Mouse (Mus musculus): ENCODE data around the gene Csmd2. TPM values are rescaled to one million over a fixed set of nuclear protein-coding genes. Genes with fewer than 3 reads are reported as not detected.

Csmd2 gene
- polyA plus RNA-seq, 1 experiment from 2014 or later, result 0.08 TPM

DNA sequence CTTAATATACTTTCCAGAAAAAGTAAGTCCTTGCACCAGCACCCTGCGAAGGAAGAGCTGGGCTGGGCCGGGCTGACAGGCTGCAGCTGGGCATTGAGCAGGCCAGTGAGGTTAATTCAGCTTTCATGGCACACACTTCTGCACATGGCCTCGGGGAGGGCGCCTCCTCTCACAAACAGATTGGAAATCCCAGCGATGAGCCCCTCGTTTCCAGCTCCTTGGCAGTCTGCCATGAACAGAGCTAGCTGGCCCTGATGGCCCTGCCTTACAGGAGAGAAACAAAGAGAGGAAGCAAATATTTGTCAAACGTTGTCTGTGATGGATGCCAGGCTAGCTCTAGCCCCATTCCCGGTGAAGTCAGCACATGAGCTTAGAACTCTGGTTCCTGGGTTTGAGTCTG is 463.3 kb downstream of the Csmd2 start:
- DNase-seq (ENCODE audit: low spot score) (peak; percentile 22), ATAC-seq (ENCODE audit: insufficient number of reproducible peaks, low FRiP score, low TSS enrichment, low read depth) (no peak)
- no peak overlapping the region for H3K27ac ChIP-seq (replicated peaks; ENCODE audit: low read depth, low read length)
- no peak overlapping the region for H3K9ac ChIP-seq (ENCODE audit: low read length)
- WGBS, result 53% methylated on average over 8 of the region's 8 CpGs
- H3K36me3 ChIP-seq (ENCODE audit: control insufficient read depth, insufficient read depth, low read length), result no peaks in the 10 kb centered on the region
- no peak overlapping the region for H3K4me3 ChIP-seq (ENCODE audit: low read depth, low read length)
- no peaks in the 10 kb centered on the region for H3K9me3 ChIP-seq (ENCODE audit: control insufficient read depth, low read length)
- H3K4me1 ChIP-seq (ENCODE audit: control insufficient read depth, insufficient read depth, low read length), result no peaks in the 10 kb centered on the region
- H3K27me3 ChIP-seq (ENCODE audit: control insufficient read depth, insufficient read depth, low read length), result no peaks in the 10 kb centered on the region
- H3K4me2 ChIP-seq (ENCODE audit: low read depth, severe bottlenecking), result no peak overlapping the region

DNA sequence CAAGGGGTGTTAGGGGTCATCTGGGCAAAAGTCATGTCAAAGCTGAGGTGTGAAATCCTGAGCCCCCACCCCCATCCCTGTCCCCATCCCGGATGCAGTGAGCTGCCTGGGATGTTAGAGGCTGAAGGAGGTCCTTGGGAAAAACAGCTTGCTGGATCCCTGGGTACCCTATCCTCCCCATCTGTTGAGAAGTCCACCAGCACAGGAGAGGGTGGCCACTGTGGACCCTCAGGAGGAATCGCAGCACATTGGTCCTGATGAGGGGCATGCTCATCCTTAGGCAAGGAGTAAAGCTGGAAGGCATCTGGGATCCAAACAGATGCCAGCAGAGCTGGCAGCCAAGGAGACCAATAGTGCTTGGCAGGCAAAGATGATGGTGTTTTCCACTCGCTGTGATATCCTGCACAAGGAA is 463.7 kb downstream of the Csmd2 start:
- Histone ChIP-seq H3K9ac (ENCODE audit: low read length) (no peak overlapping the region), H3K27ac (replicated peaks; ENCODE audit: low read depth, low read length) (no peak overlapping the region), H3K27me3 (ENCODE audit: control insufficient read depth, insufficient read depth, low read length) (no peaks in the 10 kb centered on the region), H3K4me2 (ENCODE audit: low read depth, severe bottlenecking) (no peak overlapping the region), H3K4me3 (ENCODE audit: low read depth, low read length) (no peak overlapping the region), H3K9me3 (ENCODE audit: control insufficient read depth, low read length) (no peaks in the 10 kb centered on the region), H3K36me3 (ENCODE audit: control insufficient read depth, insufficient read depth, low read length) (no peaks in the 10 kb centered on the region), H3K4me1 (ENCODE audit: control insufficient read depth, insufficient read depth, low read length) (no peaks in the 10 kb centered on the region)
- DNase-seq (ENCODE audit: low spot score) (no peak), ATAC-seq (ENCODE audit: insufficient number of reproducible peaks, low FRiP score, low TSS enrichment, low read depth) (no peak)
- WGBS, result 68% methylated on average over 3 of the region's 3 CpGs

DNA sequence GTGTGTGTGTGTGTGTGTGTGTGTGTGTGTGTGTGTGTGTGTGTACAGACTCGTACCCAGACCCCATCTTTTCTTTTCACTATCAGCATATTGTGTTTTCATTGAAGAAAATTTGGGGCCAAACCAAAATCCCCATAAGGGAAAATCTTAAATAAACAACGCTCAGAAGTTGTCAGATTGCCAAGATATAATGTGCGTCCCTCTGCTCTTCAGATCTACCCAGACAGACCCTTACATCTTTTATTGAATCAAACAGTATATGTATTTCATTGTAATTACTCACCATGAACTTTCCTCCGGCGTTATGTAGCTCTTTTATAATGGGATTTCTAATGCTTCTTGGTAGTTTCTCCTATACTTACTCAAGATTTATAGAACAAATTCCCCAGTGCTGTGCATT is 479.1 kb downstream of the Csmd2 start:
- H3K27ac ChIP-seq (replicated peaks; ENCODE audit: low read depth, low read length), result no peak overlapping the region
- ATAC-seq (ENCODE audit: insufficient number of reproducible peaks, low FRiP score, low TSS enrichment, low read depth) (no peak), DNase-seq (ENCODE audit: low spot score) (no peak)
- no peaks in the 10 kb centered on the region for H3K36me3 ChIP-seq (ENCODE audit: control insufficient read depth, insufficient read depth, low read length)
- H3K4me2 ChIP-seq (ENCODE audit: low read depth, severe bottlenecking), result no peak overlapping the region
- H3K4me3 ChIP-seq (ENCODE audit: low read depth, low read length), result no peak overlapping the region
- H3K9me3 ChIP-seq (ENCODE audit: control insufficient read depth, low read length), result no peaks in the 10 kb centered on the region
- H3K27me3 ChIP-seq (ENCODE audit: control insufficient read depth, insufficient read depth, low read length), result no peaks in the 10 kb centered on the region
- WGBS, result 91% methylated on average over 5 of the region's 5 CpGs
- H3K9ac ChIP-seq (ENCODE audit: low read length), result no peak overlapping the region
- no peaks in the 10 kb centered on the region for H3K4me1 ChIP-seq (ENCODE audit: control insufficient read depth, insufficient read depth, low read length)

DNA sequence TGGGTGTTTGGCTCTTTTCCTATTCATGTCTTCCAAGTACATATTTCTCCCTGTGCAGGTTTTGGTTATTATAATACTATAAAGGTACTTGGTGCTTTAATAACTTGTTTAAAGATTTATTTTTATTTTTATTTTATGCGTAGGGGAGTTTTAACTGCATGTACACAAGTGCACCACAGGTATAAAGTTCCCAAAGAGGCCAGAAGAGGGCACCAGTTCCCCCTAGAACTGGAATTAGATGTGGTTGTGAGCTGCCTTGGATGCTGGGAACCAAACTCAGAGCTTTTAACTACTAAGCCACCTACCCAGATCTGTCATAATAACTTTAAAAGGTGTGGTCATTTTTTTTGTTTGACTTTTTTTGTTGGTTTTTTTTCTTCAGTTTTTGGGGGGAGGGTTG is 480.4 kb downstream of the Csmd2 start:
- Histone ChIP-seq H3K4me2 (ENCODE audit: low read depth, severe bottlenecking) (no peak overlapping the region), H3K9ac (ENCODE audit: low read length) (no peak overlapping the region)

DNA sequence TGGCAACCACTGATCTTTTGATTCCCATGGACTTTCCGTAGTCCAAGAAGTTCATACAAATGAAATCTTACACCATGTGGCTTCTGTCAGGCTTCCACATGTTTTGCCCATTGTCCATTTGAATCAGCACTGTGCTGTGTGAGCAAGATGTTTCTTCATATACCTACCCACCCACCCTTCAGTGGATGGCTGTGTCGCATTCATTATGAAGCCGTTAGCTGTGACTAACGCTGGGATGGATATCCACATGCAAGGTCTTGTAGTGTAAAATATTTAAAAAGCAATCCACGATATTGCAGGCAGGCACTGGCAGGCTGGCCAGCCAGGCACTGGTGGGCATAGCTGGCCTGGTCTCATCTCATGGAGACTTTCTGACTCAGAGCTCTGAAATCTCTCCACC is 488.6 kb downstream of the Csmd2 start:
- no peaks in the 10 kb centered on the region for H3K27me3 ChIP-seq (ENCODE audit: control insufficient read depth, insufficient read depth, low read length)
- H3K4me2 ChIP-seq (ENCODE audit: low read depth, severe bottlenecking), result no peak overlapping the region
- ATAC-seq (ENCODE audit: insufficient number of reproducible peaks, low FRiP score, low TSS enrichment, low read depth) (no peak), DNase-seq (ENCODE audit: low spot score) (no peak)
- H3K9ac ChIP-seq (ENCODE audit: low read length), result no peak overlapping the region
- H3K36me3 ChIP-seq (ENCODE audit: control insufficient read depth, insufficient read depth, low read length), result no peaks in the 10 kb centered on the region
- H3K27ac ChIP-seq (replicated peaks; ENCODE audit: low read depth, low read length), result no peak overlapping the region
- 92% methylated on average over 5 of the region's 5 CpGs for WGBS
- H3K4me1 ChIP-seq (ENCODE audit: control insufficient read depth, insufficient read depth, low read length), result no peaks in the 10 kb centered on the region
- H3K4me3 ChIP-seq (ENCODE audit: low read depth, low read length), result no peak overlapping the region
- no peaks in the 10 kb centered on the region for H3K9me3 ChIP-seq (ENCODE audit: control insufficient read depth, low read length)

More for the DNA sequence above, 480.4 kb downstream of the Csmd2 start:
- DNase-seq (ENCODE audit: low spot score) (no peak), ATAC-seq (ENCODE audit: insufficient number of reproducible peaks, low FRiP score, low TSS enrichment, low read depth) (no peak)
- Histone ChIP-seq H3K9me3 (ENCODE audit: control insufficient read depth, low read length) (no peaks in the 10 kb centered on the region), H3K36me3 (ENCODE audit: control insufficient read depth, insufficient read depth, low read length) (no peaks in the 10 kb centered on the region), H3K27ac (replicated peaks; ENCODE audit: low read depth, low read length) (no peak overlapping the region), H3K27me3 (ENCODE audit: control insufficient read depth, insufficient read depth, low read length) (no peaks in the 10 kb centered on the region), H3K4me3 (ENCODE audit: low read depth, low read length) (no peak overlapping the region), H3K4me1 (ENCODE audit: control insufficient read depth, insufficient read depth, low read length) (no peaks in the 10 kb centered on the region)
- 90% methylated on average over 1 of the region's 1 CpGs for WGBS

DNA sequence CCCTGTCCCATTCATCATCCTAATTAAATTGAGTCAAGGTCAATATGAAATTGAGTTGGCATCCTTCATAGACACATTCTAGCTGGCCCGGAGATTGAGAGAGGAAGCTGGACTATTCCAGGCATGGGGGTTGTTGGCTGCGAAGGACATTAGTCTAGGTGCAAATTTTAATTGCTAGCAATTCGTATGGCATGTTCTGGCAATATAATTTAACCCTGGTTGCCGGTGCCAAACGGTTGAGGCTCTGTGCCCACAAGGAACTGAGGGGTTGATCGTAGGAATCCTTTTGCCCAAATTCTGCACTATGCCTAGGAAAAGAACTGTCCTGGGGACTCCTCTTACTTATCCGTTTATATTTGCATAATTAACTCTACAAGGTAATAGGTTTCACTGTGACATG is 496.2 kb downstream of the Csmd2 start:
- no peak overlapping the region for H3K27ac ChIP-seq (replicated peaks; ENCODE audit: low read depth, low read length)
- no peak overlapping the region for H3K4me3 ChIP-seq (ENCODE audit: low read depth, low read length)
- ATAC-seq (ENCODE audit: insufficient number of reproducible peaks, low FRiP score, low TSS enrichment, low read depth), result no peak
- no peaks in the 10 kb centered on the region for H3K9me3 ChIP-seq (ENCODE audit: control insufficient read depth, low read length)
- H3K4me1 ChIP-seq (ENCODE audit: control insufficient read depth, insufficient read depth, low read length), result no peaks in the 10 kb centered on the region
- WGBS, result 86% methylated on average over 7 of the region's 7 CpGs
- DNase-seq (ENCODE audit: low spot score), result no peak
- H3K4me2 ChIP-seq (ENCODE audit: low read depth, severe bottlenecking), result no peak overlapping the region
- no peaks in the 10 kb centered on the region for H3K27me3 ChIP-seq (ENCODE audit: control insufficient read depth, insufficient read depth, low read length)
- no peak overlapping the region for H3K9ac ChIP-seq (ENCODE audit: low read length)
- no peaks in the 10 kb centered on the region for H3K36me3 ChIP-seq (ENCODE audit: control insufficient read depth, insufficient read depth, low read length)

DNA sequence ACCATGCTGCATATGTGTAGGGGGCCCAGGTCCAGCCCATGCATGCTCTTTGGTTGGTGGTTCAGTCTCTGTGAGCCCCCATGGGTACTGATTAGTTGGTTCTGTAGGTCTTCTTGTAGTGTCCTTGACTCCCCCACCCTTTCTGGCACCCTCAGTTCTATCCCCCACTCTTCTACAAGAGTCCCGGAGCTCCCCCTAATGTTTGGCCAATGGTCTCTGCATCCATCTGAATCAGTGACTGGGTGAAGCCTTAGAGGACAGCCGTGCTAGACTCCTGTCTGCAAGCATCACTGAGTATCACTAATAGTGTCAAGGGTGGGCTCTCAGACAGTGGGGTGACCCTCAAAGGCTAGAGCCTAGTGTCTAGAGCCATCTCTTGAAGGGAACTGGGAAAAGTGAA is 497.0 kb downstream of the Csmd2 start:
- no peaks in the 10 kb centered on the region for H3K36me3 ChIP-seq (ENCODE audit: control insufficient read depth, insufficient read depth, low read length)
- no peak for DNase-seq (ENCODE audit: low spot score)
- WGBS, result 67% methylated on average over 2 of the region's 2 CpGs
- no peaks in the 10 kb centered on the region for H3K4me1 ChIP-seq (ENCODE audit: control insufficient read depth, insufficient read depth, low read length)
- no peak overlapping the region for H3K4me2 ChIP-seq (ENCODE audit: low read depth, severe bottlenecking)
- H3K9me3 ChIP-seq (ENCODE audit: control insufficient read depth, low read length), result no peaks in the 10 kb centered on the region
- H3K9ac ChIP-seq (ENCODE audit: low read length), result no peak overlapping the region
- ATAC-seq (ENCODE audit: insufficient number of reproducible peaks, low FRiP score, low TSS enrichment, low read depth), result no peak
- no peak overlapping the region for H3K27ac ChIP-seq (replicated peaks; ENCODE audit: low read depth, low read length)
- H3K27me3 ChIP-seq (ENCODE audit: control insufficient read depth, insufficient read depth, low read length), result no peaks in the 10 kb centered on the region
- no peak overlapping the region for H3K4me3 ChIP-seq (ENCODE audit: low read depth, low read length)

DNA sequence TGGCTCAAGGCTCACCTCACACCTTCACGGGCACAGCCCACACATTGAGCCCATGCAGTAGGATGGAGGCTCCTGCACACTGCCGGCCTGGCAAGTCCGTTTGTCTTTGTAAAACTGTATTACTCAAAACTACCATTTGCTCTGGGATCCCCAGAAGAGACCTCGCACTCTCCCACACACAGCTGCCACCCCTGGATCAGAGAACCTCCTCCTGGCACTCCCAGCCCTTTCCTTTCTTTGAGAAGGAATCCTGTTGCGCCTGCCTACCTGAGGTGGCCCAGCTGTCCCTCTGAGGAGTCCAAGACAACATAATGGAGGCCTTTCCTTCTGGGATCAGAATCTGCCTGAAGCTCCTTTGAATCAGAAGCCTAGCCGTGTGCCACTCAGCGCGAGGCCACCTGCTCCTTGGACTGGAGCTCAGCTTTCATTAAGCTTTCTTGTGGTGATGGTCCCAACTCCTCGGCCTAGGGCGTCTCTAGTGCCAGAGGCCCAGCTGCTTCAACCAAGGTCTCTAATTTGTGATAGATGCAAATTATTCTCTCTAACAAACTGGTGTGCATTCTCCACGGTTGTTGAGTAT is 502.0 kb downstream of the Csmd2 start:
- H3K9me3 ChIP-seq (ENCODE audit: control insufficient read depth, low read length), result no peaks in the 10 kb centered on the region
- H3K9ac ChIP-seq (ENCODE audit: low read length), result no peak overlapping the region
- no peaks in the 10 kb centered on the region for H3K27me3 ChIP-seq (ENCODE audit: control insufficient read depth, insufficient read depth, low read length)
- WGBS, result 86% methylated on average over 11 of the region's 11 CpGs
- no peaks in the 10 kb centered on the region for H3K36me3 ChIP-seq (ENCODE audit: control insufficient read depth, insufficient read depth, low read length)
- H3K4me1 ChIP-seq (ENCODE audit: control insufficient read depth, insufficient read depth, low read length), result no peaks in the 10 kb centered on the region
- ATAC-seq (ENCODE audit: insufficient number of reproducible peaks, low FRiP score, low TSS enrichment, low read depth), result no peak
- no peak overlapping the region for H3K27ac ChIP-seq (replicated peaks; ENCODE audit: low read depth, low read length)
- no peak overlapping the region for H3K4me3 ChIP-seq (ENCODE audit: low read depth, low read length)
- no peak for DNase-seq (ENCODE audit: low spot score)
- no peak overlapping the region for H3K4me2 ChIP-seq (ENCODE audit: low read depth, severe bottlenecking)

DNA sequence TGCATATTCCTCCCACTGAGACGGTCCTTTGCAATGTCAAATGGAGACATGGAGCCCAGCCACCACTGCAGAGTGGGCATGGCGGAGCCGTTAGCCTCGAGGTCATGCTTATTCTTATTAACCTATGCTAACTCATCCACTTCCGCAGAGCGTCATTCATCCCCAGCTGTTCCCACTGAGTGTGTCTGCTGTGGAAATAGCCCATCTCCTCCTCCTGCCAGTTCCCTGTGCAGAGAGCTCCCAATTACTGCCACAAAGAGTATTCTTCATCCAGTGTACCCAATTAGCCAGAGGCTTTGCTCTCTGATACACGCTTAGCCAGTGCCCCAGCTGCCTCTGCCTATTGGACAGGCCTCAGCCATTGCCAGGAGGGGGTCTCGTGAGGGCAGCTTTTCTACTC is 504.4 kb downstream of the Csmd2 start:
- no peak for ATAC-seq (ENCODE audit: insufficient number of reproducible peaks, low FRiP score, low TSS enrichment, low read depth)
- H3K27ac ChIP-seq (replicated peaks; ENCODE audit: low read depth, low read length), result no peak overlapping the region
- H3K9me3 ChIP-seq (ENCODE audit: control insufficient read depth, low read length), result no peaks in the 10 kb centered on the region
- no peak overlapping the region for H3K4me3 ChIP-seq (ENCODE audit: low read depth, low read length)
- no peak overlapping the region for H3K4me2 ChIP-seq (ENCODE audit: low read depth, severe bottlenecking)
- H3K4me1 ChIP-seq (ENCODE audit: control insufficient read depth, insufficient read depth, low read length), result no peaks in the 10 kb centered on the region
- no peaks in the 10 kb centered on the region for H3K36me3 ChIP-seq (ENCODE audit: control insufficient read depth, insufficient read depth, low read length)
- 80% methylated on average over 8 of the region's 8 CpGs for WGBS
- no peaks in the 10 kb centered on the region for H3K27me3 ChIP-seq (ENCODE audit: control insufficient read depth, insufficient read depth, low read length)
- no peak overlapping the region for H3K9ac ChIP-seq (ENCODE audit: low read length)
- no peak for DNase-seq (ENCODE audit: low spot score)
